ENCODE assay signal across 8 mouse cellular contexts in genomic region chr7:5052438-5052837, GRCm38 (mm10). TPM values are rescaled to one million over a fixed set of nuclear protein-coding genes. Genes with fewer than 3 reads are reported as not detected.
A peak's percentile ranks its signal among the peaks of the same experiment; 100 is the strongest.
DNase-seq lines count a peak whose midpoint lies in the region; ATAC-seq and TF ChIP-seq lines count a peak whose summit lies in the region.

No protein-coding gene starts in this region.

- H3K36me3 ChIP-seq in heart, embryonic 10.5 days, result no peaks in the 10 kb centered on the region
- H3K36me3 ChIP-seq in E14TG2a.4 (ENCODE audit: insufficient read depth, low read length), result no peaks in the 10 kb centered on the region
- H3K36me3 ChIP-seq in heart, embryonic 16.5 days (ENCODE audit: control insufficient read depth, insufficient read depth), result no peaks in the 10 kb centered on the region
- H3K36me3 ChIP-seq in midbrain, embryonic 10.5 days, result no peaks in the 10 kb centered on the region

- no peak overlapping the region; the same call in 1 of the 2 replicates for H3K9ac ChIP-seq in heart, embryonic 16.5 days (ENCODE audit: low read length)

- H3K9me3 ChIP-seq in heart, embryonic 10.5 days, result no peaks in the 10 kb centered on the region
- H3K9me3 ChIP-seq in E14TG2a.4 (ENCODE audit: low read length), result no peaks in the 10 kb centered on the region
- H3K9me3 ChIP-seq in heart, embryonic 16.5 days (replicated peaks; ENCODE audit: control insufficient read depth, low read length), result no peaks in the 10 kb centered on the region
- no peaks in the 10 kb centered on the region for H3K9me3 ChIP-seq in midbrain, embryonic 10.5 days (replicated peaks)

- H3K4me2 ChIP-seq in heart, embryonic 16.5 days (ENCODE audit: low read depth, low read length), result peak overlapping the region; percentile 92

- H3K27me3 ChIP-seq in heart, embryonic 10.5 days (ENCODE audit: insufficient read depth, poor library complexity, severe bottlenecking), result peaks cover 58% of the 10 kb centered on the region
- H3K27me3 ChIP-seq in E14TG2a.4 (ENCODE audit: insufficient read depth, low read length), result peaks cover 65% of the 10 kb centered on the region
- H3K27me3 ChIP-seq in heart, embryonic 16.5 days (ENCODE audit: control insufficient read depth, insufficient read depth, low read length), result peaks cover 48% of the 10 kb centered on the region
- H3K27me3 ChIP-seq in midbrain, embryonic 10.5 days (ENCODE audit: low read depth, poor library complexity, severe bottlenecking), result peaks cover 68% of the 10 kb centered on the region

- 0 out of 2 replicates have a peak overlapping the region, but pooled peaks have one; percentile 56 for H3K27ac ChIP-seq in heart, embryonic 10.5 days
- no peak overlapping the region for H3K27ac ChIP-seq in heart, embryonic 16.5 days (ENCODE audit: low read length)
- 0 out of 2 replicates have a peak overlapping the region, but pooled peaks have one; percentile 23 for H3K27ac ChIP-seq in midbrain, embryonic 10.5 days (replicated peaks)

- no peak for DNase-seq in heart, embryonic 10.5 days (ENCODE audit: low spot score)
- DNase-seq in heart, postnatal 4 days, result no peak
- no peak for DNase-seq in midbrain, embryonic 10.5 days (ENCODE audit: low spot score)
- DNase-seq in spleen, postnatal 10 days (ENCODE audit: low spot score in 2 of 2), result no peak
- no peak for DNase-seq in adipocyte (ENCODE audit: low spot score)
- no peak for DNase-seq in gastrocnemius, adult 8-10 months (ENCODE audit: low spot score in 2 of 2)

- ATAC-seq in heart, embryonic 16.5 days (replicated peaks; ENCODE audit: extremely low read depth, insufficient read depth, low FRiP score), result no peak

- H3K4me3 ChIP-seq in heart, embryonic 10.5 days, result peak overlapping the region; percentile 92
- peak overlapping the region; percentile 90 for H3K4me3 ChIP-seq in E14TG2a.4 (replicated peaks; ENCODE audit: low read length)
- H3K4me3 ChIP-seq in heart, embryonic 16.5 days (ENCODE audit: low read length), result peak overlapping the region; percentile 78
- peak overlapping the region; percentile 88 for H3K4me3 ChIP-seq in midbrain, embryonic 10.5 days

- 5% methylated on average over 12 of the region's 12 CpGs for WGBS in heart, embryonic 10.5 days
- 6% methylated on average over 12 of the region's 12 CpGs for WGBS in heart, embryonic 16.5 days
- WGBS in midbrain, embryonic 10.5 days, result 3% methylated on average over 12 of the region's 12 CpGs

- no peak for TF ChIP-seq CTCF in E14TG2a.4 (conservative IDR thresholded peaks at IDR 0.05; ENCODE audit: low read length)

- peaks cover 41% of the 10 kb centered on the region for H3K4me1 ChIP-seq in heart, embryonic 10.5 days
- H3K4me1 ChIP-seq in E14TG2a.4 (replicated peaks; ENCODE audit: low read depth, low read length), result peaks cover 54% of the 10 kb centered on the region
- H3K4me1 ChIP-seq in heart, embryonic 16.5 days (ENCODE audit: control insufficient read depth, insufficient read depth, low read length), result peaks cover 26% of the 10 kb centered on the region
- peaks cover 52% of the 10 kb centered on the region for H3K4me1 ChIP-seq in midbrain, embryonic 10.5 days

RNA-seq across cellular contexts. Expression of gene Zfp580, which starts 1.1 kb away (rescaled TPM):
- polyA plus RNA-seq in heart, embryonic 10.5 days (2016; fragmentation: Nextera tagmentation; extraction: Ambion mirVana), result 17.6 and 21.4 TPM in 2 replicates
- total RNA-seq in heart, postnatal 4 days (2021), result 10 to 100 TPM; 12.2 to 13.2 TPM
- 14.9 and 15.2 TPM in 2 replicates for polyA plus RNA-seq in heart, embryonic 16.5 days (2015; fragmentation: Nextera tagmentation; extraction: Ambion mirVana)
- polyA plus RNA-seq in midbrain, embryonic 10.5 days (2016; fragmentation: Nextera tagmentation; extraction: Ambion mirVana), result 41.2 and 51.2 TPM in 2 replicates
- 1 to 10 TPM; 1.5 to 3.7 (median 3.1) TPM for total RNA-seq in gastrocnemius, adult 8-10 months (2022)

RNA-seq across cellular contexts. Expression of gene U2af2, which starts 9.5 kb away (rescaled TPM):
- polyA plus RNA-seq in heart, embryonic 10.5 days (2016; fragmentation: Nextera tagmentation; extraction: Ambion mirVana), result 107 and 121 TPM in 2 replicates
- total RNA-seq in heart, postnatal 4 days (2021), result 100 to 1,000 TPM; 136 to 145 TPM
- polyA plus RNA-seq in heart, embryonic 16.5 days (2015; fragmentation: Nextera tagmentation; extraction: Ambion mirVana), result 72.8 and 75.3 TPM in 2 replicates
- polyA plus RNA-seq in midbrain, embryonic 10.5 days (2016; fragmentation: Nextera tagmentation; extraction: Ambion mirVana), result 176 and 180 TPM in 2 replicates
- 10 to 100 TPM; 38.2 to 52.9 (median 47.0) TPM for total RNA-seq in gastrocnemius, adult 8-10 months (2022)

RNA-seq across cellular contexts. Expression of gene Zfp784, which starts 14.2 kb away (rescaled TPM):
- 3.9 and 4.5 TPM in 2 replicates for polyA plus RNA-seq in heart, embryonic 10.5 days (2016; fragmentation: Nextera tagmentation; extraction: Ambion mirVana)
- total RNA-seq in heart, postnatal 4 days (2021), result 1 to 10 TPM; 5.4 to 6.0 TPM
- polyA plus RNA-seq in heart, embryonic 16.5 days (2015; fragmentation: Nextera tagmentation; extraction: Ambion mirVana), result 6.3 and 6.8 TPM in 2 replicates
- 2.8 and 4.2 TPM in 2 replicates for polyA plus RNA-seq in midbrain, embryonic 10.5 days (2016; fragmentation: Nextera tagmentation; extraction: Ambion mirVana)
- total RNA-seq in gastrocnemius, adult 8-10 months (2022), result 1 to 10 TPM; 2.3 to 3.0 (median 2.7) TPM

RNA-seq across cellular contexts. Expression of gene 4632433K11Rik, which starts 18.5 kb away (rescaled TPM):
- polyA plus RNA-seq in heart, embryonic 10.5 days (2016; fragmentation: Nextera tagmentation; extraction: Ambion mirVana), result not detected in 2 replicates
- under 1 TPM in 1 of 2 experiments, not detected in 1; 0.57 TPM for total RNA-seq in heart, postnatal 4 days (2021)
- polyA plus RNA-seq in heart, embryonic 16.5 days (2015; fragmentation: Nextera tagmentation; extraction: Ambion mirVana), result not detected in 2 replicates
- polyA plus RNA-seq in midbrain, embryonic 10.5 days (2016; fragmentation: Nextera tagmentation; extraction: Ambion mirVana), result not detected in 2 replicates
- total RNA-seq in gastrocnemius, adult 8-10 months (2022), result not detected

RNA-seq across cellular contexts. Expression of gene Epn1, which starts 27.6 kb away (rescaled TPM):
- polyA plus RNA-seq in heart, embryonic 10.5 days (2016; fragmentation: Nextera tagmentation; extraction: Ambion mirVana), result 53.8 and 57.3 TPM in 2 replicates
- total RNA-seq in heart, postnatal 4 days (2021), result 100 to 1,000 TPM; 171 to 183 TPM
- 55.8 and 56.9 TPM in 2 replicates for polyA plus RNA-seq in heart, embryonic 16.5 days (2015; fragmentation: Nextera tagmentation; extraction: Ambion mirVana)
- polyA plus RNA-seq in midbrain, embryonic 10.5 days (2016; fragmentation: Nextera tagmentation; extraction: Ambion mirVana), result 56.1 and 60.7 TPM in 2 replicates
- total RNA-seq in gastrocnemius, adult 8-10 months (2022), result 100 to 1,000 TPM; 164 to 200 (median 181) TPM
